Mouse (Mus musculus): ENCODE measurements around the gene Slc43a2. TPM values are rescaled to one million over a fixed set of nuclear protein-coding genes. Genes with fewer than 3 reads are reported as not detected.

Slc43a2 gene
- polyA plus RNA-seq, 1 experiment from 2014 or later = 24.0 TPM

- no peak for ATAC-seq
- H3K27me3 ChIP-seq (replicated peaks; ENCODE audit: insufficient read depth, low read length) = no peaks in the 10 kb centered on the region
- TF ChIP-seq EP300 (IDR thresholded peaks at IDR 0.05) (no peak), CTCF (IDR thresholded peaks at IDR 0.05) (no peak)
- H3K27ac ChIP-seq (ENCODE audit: low read length) = no peak overlapping the region
- DNase-seq (ENCODE audit: low spot score) = no peak
- peaks cover 46% of the 10 kb centered on the region for H3K36me3 ChIP-seq (ENCODE audit: insufficient read depth, low read length)
- 8% methylated on average over 1 of the region's 1 CpGs for WGBS
- H3K9me3 ChIP-seq (ENCODE audit: low read length) = no peaks in the 10 kb centered on the region
- H3K9ac ChIP-seq (replicated peaks; ENCODE audit: low read depth) = no peak overlapping the region
- H3K4me2 ChIP-seq (replicated peaks; ENCODE audit: low read depth, low read length) = no peak overlapping the region
- H3K4me1 ChIP-seq (ENCODE audit: insufficient read depth, low read depth, low read length) = no peaks in the 10 kb centered on the region
- no peak overlapping the region for H3K4me3 ChIP-seq (ENCODE audit: low read depth, low read length)
Observed at GRCm38 (mm10) chr11:75605318-75605717, 73.8 kb downstream of the Slc43a2 start.

- Histone ChIP-seq H3K27me3 (replicated peaks; ENCODE audit: insufficient read depth, low read length) (no peaks in the 10 kb centered on the region), H3K9ac (replicated peaks; ENCODE audit: low read depth) (no peak overlapping the region), H3K4me2 (replicated peaks; ENCODE audit: low read depth, low read length) (no peak overlapping the region), H3K36me3 (ENCODE audit: insufficient read depth, low read length) (peaks cover 49% of the 10 kb centered on the region), H3K4me3 (ENCODE audit: low read depth, low read length) (no peak overlapping the region), H3K4me1 (ENCODE audit: insufficient read depth, low read depth, low read length) (no peaks in the 10 kb centered on the region), H3K9me3 (ENCODE audit: low read length) (no peaks in the 10 kb centered on the region), H3K27ac (ENCODE audit: low read length) (no peak overlapping the region)
- ATAC-seq (no peak), DNase-seq (ENCODE audit: low spot score) (no peak)
- TF ChIP-seq CTCF (IDR thresholded peaks at IDR 0.05) (no peak), EP300 (IDR thresholded peaks at IDR 0.05) (no peak)
- 88% methylated on average over 5 of the region's 5 CpGs for WGBS
Observed at GRCm38 (mm10) chr11:75608776-75609175, 77.3 kb downstream of the Slc43a2 start.

GRCm38 (mm10) chr11:75610021-75610420 is 78.5 kb downstream of the Slc43a2 start:
- Histone ChIP-seq H3K27ac (ENCODE audit: low read length) (no peak overlapping the region), H3K4me2 (replicated peaks; ENCODE audit: low read depth, low read length) (no peak overlapping the region), H3K4me1 (ENCODE audit: insufficient read depth, low read depth, low read length) (no peaks in the 10 kb centered on the region), H3K4me3 (ENCODE audit: low read depth, low read length) (no peak overlapping the region), H3K9ac (replicated peaks; ENCODE audit: low read depth) (no peak overlapping the region), H3K36me3 (ENCODE audit: insufficient read depth, low read length) (peaks cover 49% of the 10 kb centered on the region), H3K9me3 (ENCODE audit: low read length) (no peaks in the 10 kb centered on the region), H3K27me3 (replicated peaks; ENCODE audit: insufficient read depth, low read length) (no peaks in the 10 kb centered on the region)
- 76% methylated on average over 2 of the region's 2 CpGs for WGBS
- DNase-seq (ENCODE audit: low spot score) (no peak), ATAC-seq (no peak)
- TF ChIP-seq CTCF (IDR thresholded peaks at IDR 0.05) (no peak), EP300 (IDR thresholded peaks at IDR 0.05) (no peak)

GRCm38 (mm10) chr11:75614769-75615168 is 83.3 kb downstream of the Slc43a2 start:
- Histone ChIP-seq H3K27me3 (replicated peaks; ENCODE audit: insufficient read depth, low read length) (no peaks in the 10 kb centered on the region), H3K9ac (replicated peaks; ENCODE audit: low read depth) (no peak overlapping the region), H3K36me3 (ENCODE audit: insufficient read depth, low read length) (peaks cover 39% of the 10 kb centered on the region), H3K9me3 (ENCODE audit: low read length) (no peaks in the 10 kb centered on the region), H3K4me3 (ENCODE audit: low read depth, low read length) (no peak overlapping the region), H3K4me1 (ENCODE audit: insufficient read depth, low read depth, low read length) (no peaks in the 10 kb centered on the region), H3K27ac (ENCODE audit: low read length) (no peak overlapping the region), H3K4me2 (replicated peaks; ENCODE audit: low read depth, low read length) (no peak overlapping the region)
- no peak for DNase-seq (ENCODE audit: low spot score)
- TF ChIP-seq EP300 (IDR thresholded peaks at IDR 0.05) (no peak), CTCF (IDR thresholded peaks at IDR 0.05) (no peak)
- 100% methylated on average over 1 of the region's 1 CpGs for WGBS
- no peak for ATAC-seq

GRCm38 (mm10) chr11:75615556-75615955 is 84.1 kb downstream of the Slc43a2 start:
- Histone ChIP-seq H3K27me3 (replicated peaks; ENCODE audit: insufficient read depth, low read length) (no peaks in the 10 kb centered on the region), H3K27ac (ENCODE audit: low read length) (no peak overlapping the region), H3K4me1 (ENCODE audit: insufficient read depth, low read depth, low read length) (no peaks in the 10 kb centered on the region), H3K36me3 (ENCODE audit: insufficient read depth, low read length) (peaks cover 35% of the 10 kb centered on the region), H3K9ac (replicated peaks; ENCODE audit: low read depth) (no peak overlapping the region), H3K4me3 (ENCODE audit: low read depth, low read length) (no peak overlapping the region), H3K9me3 (ENCODE audit: low read length) (no peaks in the 10 kb centered on the region), H3K4me2 (replicated peaks; ENCODE audit: low read depth, low read length) (no peak overlapping the region)
- TF ChIP-seq EP300 (IDR thresholded peaks at IDR 0.05) = no peak
- TF ChIP-seq CTCF (IDR thresholded peaks at IDR 0.05) = no peak
- no peak for DNase-seq (ENCODE audit: low spot score)
- ATAC-seq = no peak
- 74% methylated on average over 2 of the region's 2 CpGs for WGBS

GRCm38 (mm10) chr11:75619133-75619532 is 87.6 kb downstream of the Slc43a2 start:
- no peaks in the 10 kb centered on the region for H3K9me3 ChIP-seq (ENCODE audit: low read length)
- H3K4me1 ChIP-seq (ENCODE audit: insufficient read depth, low read depth, low read length) = peaks cover 4% of the 10 kb centered on the region; the same call in 1 of the 2 replicates
- no peak overlapping the region for H3K27ac ChIP-seq (ENCODE audit: low read length)
- no peak overlapping the region for H3K9ac ChIP-seq (replicated peaks; ENCODE audit: low read depth)
- TF ChIP-seq EP300 (IDR thresholded peaks at IDR 0.05) (no peak), CTCF (IDR thresholded peaks at IDR 0.05) (peak; percentile 65)
- DNase-seq (ENCODE audit: low spot score) = peak; percentile 18
- no peak for ATAC-seq
- no peak overlapping the region for H3K4me3 ChIP-seq (ENCODE audit: low read depth, low read length)
- 81% methylated on average over 5 of the region's 5 CpGs for WGBS
- H3K27me3 ChIP-seq (replicated peaks; ENCODE audit: insufficient read depth, low read length) = no peaks in the 10 kb centered on the region
- no peak overlapping the region for H3K4me2 ChIP-seq (replicated peaks; ENCODE audit: low read depth, low read length)
- peaks cover 19% of the 10 kb centered on the region; the same call in 1 of the 2 replicates for H3K36me3 ChIP-seq (ENCODE audit: insufficient read depth, low read length)

All from lung, postnatal 0 days (tissue).